Comparison of ENCODE assay signal across 19 mouse cellular contexts in the genomic region with DNA sequence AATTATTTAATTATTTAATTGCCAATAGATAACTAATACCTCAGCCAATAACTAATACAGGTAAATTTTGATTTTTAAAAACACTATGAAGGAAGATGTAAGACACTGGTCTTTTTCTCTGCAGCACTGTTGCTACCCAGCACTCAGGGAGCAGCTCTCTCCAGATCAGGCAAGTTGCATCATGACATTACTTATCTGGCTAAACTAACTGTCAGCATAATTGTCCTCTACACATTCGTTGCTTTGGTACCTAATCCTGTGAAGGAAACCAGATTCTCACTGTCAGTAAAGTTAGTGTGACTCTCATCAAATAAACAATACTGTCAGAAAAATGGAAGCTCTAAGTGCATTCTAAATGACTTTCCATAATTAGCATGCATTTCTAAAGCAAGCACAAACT. TPM values are rescaled to one million over a fixed set of nuclear protein-coding genes. Genes with fewer than 3 reads are reported as not detected.
DNase-seq lines count a peak whose midpoint lies in the region; ATAC-seq lines count a peak whose summit lies in the region.
"Had no signal": no experiment of that assay in that cellular context is flagged by ENCODE, and none has a peak within 500 bp of the region (broad histone marks: within the 10 kb centered on the region; RNA-seq: fewer than 3 reads in every experiment).

No protein-coding gene starts in this region.

- 0 out of 2 replicates have a peak overlapping the region, but pooled peaks have one; percentile 35 for H3K27ac ChIP-seq in hindbrain, embryonic 14.5 days
- no peak overlapping the region for H3K27ac ChIP-seq in hindbrain, embryonic 12.5 days
- H3K27ac ChIP-seq in embryonic facial prominence, embryonic 15.5 days (replicated peaks): 0 out of 2 replicates have a peak overlapping the region, but pooled peaks have one; percentile 18
- H3K27ac ChIP-seq: hindbrain, embryonic 10.5 days; lung, embryonic 15.5 days had no signal

- H3K4me1 ChIP-seq in hindbrain, embryonic 14.5 days (replicated peaks; ENCODE audit: control insufficient read depth, insufficient read depth, low read length): peaks cover 4% of the 10 kb centered on the region; the same call in 1 of the 2 replicates
- 0 out of 2 replicates have a peak, but pooled peaks cover 3% of the 10 kb centered on the region for H3K4me1 ChIP-seq in hindbrain, embryonic 12.5 days
- peaks cover 11% of the 10 kb centered on the region; the same call in 1 of the 2 replicates for H3K4me1 ChIP-seq in embryonic facial prominence, embryonic 15.5 days

- H3K36me3 ChIP-seq in hindbrain, embryonic 14.5 days (replicated peaks; ENCODE audit: control insufficient read depth, insufficient read depth): no peaks in the 10 kb centered on the region; the same call in 1 of the 2 replicates
- H3K36me3 ChIP-seq in hindbrain, embryonic 12.5 days: no peaks in the 10 kb centered on the region
- no peaks in the 10 kb centered on the region for H3K36me3 ChIP-seq in embryonic facial prominence, embryonic 15.5 days
- H3K36me3 ChIP-seq: embryonic facial prominence, embryonic 13.5 days; heart, embryonic 12.5 days; lung, embryonic 15.5 days had no signal

- H3K4me3 ChIP-seq in hindbrain, embryonic 14.5 days (replicated peaks; ENCODE audit: low read length): no peak overlapping the region
- H3K4me3 ChIP-seq in hindbrain, embryonic 12.5 days: no peak overlapping the region
- no peak overlapping the region for H3K4me3 ChIP-seq in embryonic facial prominence, embryonic 15.5 days (replicated peaks)
- H3K4me3 ChIP-seq: embryonic facial prominence, embryonic 13.5 days; heart, embryonic 12.5 days; hindbrain, embryonic 10.5 days; lung, embryonic 15.5 days had no signal

- no peak overlapping the region for H3K4me2 ChIP-seq in hindbrain, embryonic 14.5 days (replicated peaks)
- H3K4me2 ChIP-seq in hindbrain, embryonic 12.5 days (replicated peaks): no peak overlapping the region
- no peak overlapping the region for H3K4me2 ChIP-seq in embryonic facial prominence, embryonic 15.5 days (replicated peaks)
- H3K4me2 ChIP-seq: embryonic facial prominence, embryonic 13.5 days; heart, embryonic 12.5 days; liver, embryonic 11.5 days; lung, embryonic 15.5 days; midbrain, embryonic 11.5 days had no signal

- no peaks in the 10 kb centered on the region for H3K9me3 ChIP-seq in hindbrain, embryonic 14.5 days (ENCODE audit: control insufficient read depth, low read length)
- no peaks in the 10 kb centered on the region for H3K9me3 ChIP-seq in hindbrain, embryonic 12.5 days (replicated peaks)
- no peaks in the 10 kb centered on the region for H3K9me3 ChIP-seq in embryonic facial prominence, embryonic 15.5 days (replicated peaks)
- H3K9me3 ChIP-seq: embryonic facial prominence, embryonic 13.5 days; G1E; hindbrain, embryonic 10.5 days; lung, embryonic 15.5 days had no signal

- no peaks in the 10 kb centered on the region for H3K27me3 ChIP-seq in hindbrain, embryonic 14.5 days (ENCODE audit: control insufficient read depth, insufficient read depth, low read length)
- no peaks in the 10 kb centered on the region for H3K27me3 ChIP-seq in hindbrain, embryonic 12.5 days
- no peaks in the 10 kb centered on the region for H3K27me3 ChIP-seq in embryonic facial prominence, embryonic 15.5 days
- H3K27me3 ChIP-seq: embryonic facial prominence, embryonic 13.5 days; heart, embryonic 12.5 days; lung, embryonic 15.5 days had no signal

- WGBS in hindbrain, embryonic 14.5 days: 46% methylated on average over 1 of the region's 1 CpGs
- 43% methylated on average over 1 of the region's 1 CpGs for WGBS in hindbrain, embryonic 12.5 days
- whole genome bisulfite sequencing in embryonic facial prominence, embryonic 15.5 days: 26% methylated on average over 1 of the region's 1 CpGs

- H3K9ac ChIP-seq in hindbrain, embryonic 14.5 days: no peak overlapping the region
- no peak overlapping the region for H3K9ac ChIP-seq in hindbrain, embryonic 12.5 days
- no peak overlapping the region for H3K9ac ChIP-seq in embryonic facial prominence, embryonic 15.5 days
- H3K9ac ChIP-seq: embryonic facial prominence, embryonic 13.5 days; heart, embryonic 12.5 days; lung, embryonic 15.5 days had no signal

- no peak for DNase-seq in frontal cortex, adult 2 months (ENCODE audit: extremely low spot score in 1 of 2, low spot score in 1 of 2)
- no peak for DNase-seq in hindbrain, embryonic 14.5 days (ENCODE audit: low spot score)
- DNase-seq in MN1 (ENCODE audit: low spot score): peak; percentile 41
- DNase-seq in right cerebral cortex, postnatal 10 days (ENCODE audit: low spot score in 2 of 2): no peak
- DNase-seq: cerebellum, adult 11 months; gastrocnemius, postnatal 25 days; kidney, adult 9 months; kidney, postnatal 25 days; thymus, postnatal 25 days had no signal

- peak; percentile 52; the same call in 1 of the 2 replicates for ATAC-seq in frontal cortex, adult (ENCODE audit: low TSS enrichment)
- no peak for ATAC-seq in hindbrain, embryonic 14.5 days (ENCODE audit: low FRiP score)
- ATAC-seq in hindbrain, embryonic 12.5 days (ENCODE audit: low FRiP score): no peak
- no peak for ATAC-seq in embryonic facial prominence, embryonic 15.5 days (ENCODE audit: insufficient number of reproducible peaks, low FRiP score, low TSS enrichment, low read depth)

RNA-seq across cellular contexts. Expression of gene Lpar6, which starts 10.8 kb away (rescaled TPM):
- polyA plus RNA-seq in frontal cortex, adult 2 months (2012; rRNA removed): 3.3 and 3.9 TPM in 2 replicates
- 4.2 and 4.6 TPM in 2 replicates for polyA plus RNA-seq in hindbrain, embryonic 14.5 days (2014; fragmentation: Nextera tagmentation; extraction: Ambion mirVana)
- 12.9 and 14.0 TPM in 2 replicates for polyA plus RNA-seq in hindbrain, embryonic 12.5 days (2016; fragmentation: Nextera tagmentation; extraction: Ambion mirVana)
- 12.9 and 13.1 TPM in 2 replicates for polyA plus RNA-seq in embryonic facial prominence, embryonic 15.5 days (2015; fragmentation: Nextera tagmentation; extraction: Ambion mirVana)
